Mouse (Mus musculus): ENCODE data around the gene Zbtb32.
A peak's percentile ranks its signal among the peaks of the same experiment; 100 is the strongest.

Zbtb32 gene

GRCm38 (mm10) chr7:30566033-30566432 lies 32.7 kb downstream of the Zbtb32 start:
- DNase-seq (ENCODE audit: low spot score) = no peak

- no peak for DNase-seq (ENCODE audit: low spot score)
Measured at GRCm38 (mm10) chr7:30564970-30565571, 33.6 kb downstream of the Zbtb32 start, which contains the start of gene Igflr1. Gene Igflr1, plus strand, starts transcription at chr7:30565427.

GRCm38 (mm10) chr7:30563906-30564280 lies 34.8 kb downstream of the Zbtb32 start:
- no peak for DNase-seq (ENCODE audit: low spot score)

- DNase-seq (ENCODE audit: low spot score) = peak; percentile 98
Measured at GRCm38 (mm10) chr7:30563117-30563905, 35.4 kb downstream of the Zbtb32 start, which contains the start of the genes U2af1l4, Gm49396 and Psenen. Gene U2af1l4, plus strand, starts transcription at chr7:30563301. Gene Gm49396, plus strand, starts transcription at chr7:30563344. Gene Psenen, minus strand, starts transcription at chr7:30563627.

- DNase-seq (ENCODE audit: low spot score) = peak; percentile 30
Measured at GRCm38 (mm10) chr7:30562526-30563116, 36.1 kb downstream of the Zbtb32 start.

GRCm38 (mm10) chr7:30560296-30560695 lies 38.4 kb downstream of the Zbtb32 start:
- no peak for DNase-seq (ENCODE audit: low spot score)

- DNase-seq (ENCODE audit: low spot score) = peak; percentile 98
Measured at GRCm38 (mm10) chr7:30559443-30559954, 39.2 kb downstream of the Zbtb32 start, which contains the start of gene Lin37. Gene Lin37, minus strand, starts transcription at chr7:30559838.

GRCm38 (mm10) chr7:30558656-30559442 lies 39.9 kb downstream of the Zbtb32 start:
- no peak for DNase-seq (ENCODE audit: low spot score)

GRCm38 (mm10) chr7:30557901-30558514 lies 40.7 kb downstream of the Zbtb32 start:
- no peak for DNase-seq (ENCODE audit: low spot score)

- DNase-seq (ENCODE audit: low spot score) = peak; percentile 42
Measured at GRCm38 (mm10) chr7:30556894-30557536, 41.7 kb downstream of the Zbtb32 start.

- DNase-seq (ENCODE audit: low spot score) = no peak
Measured at GRCm38 (mm10) chr7:30553810-30554584, 44.7 kb downstream of the Zbtb32 start.

GRCm38 (mm10) chr7:30553021-30553589 lies 45.6 kb downstream of the Zbtb32 start:
- DNase-seq (ENCODE audit: low spot score) = peak; percentile 68

GRCm38 (mm10) chr7:30552102-30553020 lies 46.3 kb downstream of the Zbtb32 start, which contains the start of the genes Hspb6 and Proser3:
Gene Hspb6, plus strand, starts transcription at chr7:30552178.
Gene Proser3, minus strand, starts transcription at chr7:30552299.
- peak; percentile 99 for DNase-seq (ENCODE audit: low spot score)

GRCm38 (mm10) chr7:30551445-30552101 lies 47.1 kb downstream of the Zbtb32 start:
- DNase-seq (ENCODE audit: low spot score) = no peak

GRCm38 (mm10) chr7:30550603-30551002 lies 48.1 kb downstream of the Zbtb32 start:
- no peak for DNase-seq (ENCODE audit: low spot score)

GRCm38 (mm10) chr7:30549880-30550279 lies 48.8 kb downstream of the Zbtb32 start:
- DNase-seq (ENCODE audit: low spot score) = no peak

GRCm38 (mm10) chr7:30544327-30544726 lies 54.4 kb downstream of the Zbtb32 start:
- DNase-seq (ENCODE audit: low spot score) = no peak

- DNase-seq (ENCODE audit: low spot score) = no peak
Measured at GRCm38 (mm10) chr7:30540572-30540971, 58.1 kb downstream of the Zbtb32 start.

Measured in adipocyte (in vitro differentiated cells).